Mouse (Mus musculus): ENCODE results near the gene Zc3h4.

DNA sequence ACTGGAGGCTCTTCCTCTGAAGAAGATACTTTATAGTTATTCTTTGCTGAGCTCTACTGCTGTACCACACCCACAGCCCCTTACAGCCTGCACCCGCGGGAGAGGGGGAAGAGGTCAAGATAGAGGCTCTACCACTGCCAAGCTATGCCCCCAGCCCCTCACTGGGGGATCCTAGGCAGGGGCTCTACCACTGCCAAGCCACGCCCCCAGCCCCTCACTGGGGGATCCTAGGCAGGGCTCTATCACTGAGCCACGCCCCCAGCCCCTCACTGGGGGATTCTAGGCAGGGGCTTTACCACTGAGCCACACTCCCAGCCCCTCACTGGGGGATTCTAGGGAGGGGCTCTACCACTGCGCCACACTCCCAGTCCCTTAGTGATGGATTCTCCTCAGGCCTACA, 55.6 kb downstream of the Zc3h4 start:
- TF ChIP-seq CTCF (IDR thresholded peaks at IDR 0.05; ENCODE audit: extremely low read depth, insufficient read depth, low read length): no peak
- TF ChIP-seq POLR2A (IDR thresholded peaks at IDR 0.05; ENCODE audit: extremely low read depth, insufficient read depth, low read length): no peak

Measured in cortical plate, adult 2 months (tissue).